Mouse (Mus musculus) neural tube, embryonic 12.5 days (tissue): ENCODE results near the gene Samt2. TPM values are rescaled to one million over a fixed set of nuclear protein-coding genes. Genes with fewer than 3 reads are reported as not detected.
"Not testable (repeated sequence)": the region's sequence is repeated elsewhere in the genome, so short reads cannot be mapped to it uniquely, and the experiment has no call there.

Source experiments
- ATAC-seq: fragments of 200-750 bp; cut with Nextera tagmentation; 2 replicates; pipeline ENCODE4 v1.8.0; 2017; ENCODE audit warnings: low read depth, mild to moderate bottlenecking, moderate TSS enrichment, moderate library complexity; ENCODE audit not compliant: low FRiP score
- H3K27ac ChIP-seq: fragments of 300-500 bp; sonication (generic); 2 replicates; pipeline ENCODE4 v1.5.1; 2016
- H3K27me3 ChIP-seq: fragments of 300-500 bp; sonication (generic); replicated peaks from 2 replicates; pipeline ENCODE4 v1.6.1; 2016; ENCODE audit warnings: mild to moderate bottlenecking
- H3K36me3 ChIP-seq: fragments of 300-500 bp; sonication (generic); 2 replicates; pipeline ENCODE4 v1.6.1; 2016; ENCODE audit warnings: mild to moderate bottlenecking
- H3K4me1 ChIP-seq: fragments of 300-500 bp; sonication (generic); 2 replicates; pipeline ENCODE4 v1.6.1; 2016
- H3K4me2 ChIP-seq: fragments of 300-500 bp; sonication (generic); replicated peaks from 2 replicates; pipeline ENCODE4 v1.6.1; 2016; ENCODE audit warnings: mild to moderate bottlenecking
- H3K4me3 ChIP-seq: fragments of 300-500 bp; sonication (generic); 2 replicates; pipeline ENCODE4 v1.5.1; 2016
- H3K9ac ChIP-seq: fragments of 300-500 bp; sonication (generic); 2 replicates; pipeline ENCODE4 v1.6.1; 2016; ENCODE audit warnings: mild to moderate bottlenecking
- H3K9me3 ChIP-seq: fragments of 300-500 bp; sonication (generic); 2 replicates; pipeline ENCODE4 v1.6.1; 2016; ENCODE audit warnings: mild to moderate bottlenecking
- WGBS: fragments of 180-500 bp; shearing (Covaris S2); methylation state at CpG from one replicate; pipeline ENCODE4 v1.1.7; 2016; 5-methylcytosine and 5-hydroxymethylcytosine counted together
- polyA plus RNA-seq: library from polyadenylated mRNA; unstranded; fragments of >200 nt; fragmentation: Nextera tagmentation; extraction: Ambion mirVana; gene quantifications from 2 replicates; pipeline ENCODE4 v1.2.1, GENCODE M21; 2016

Gene Samt2
- not detected in 2 replicates for polyA plus RNA-seq

- not testable (repeated sequence) for H3K36me3 ChIP-seq, H3K4me1 ChIP-seq, H3K27ac ChIP-seq, H3K9me3 ChIP-seq, H3K27me3 ChIP-seq, H3K9ac ChIP-seq, ATAC-seq, H3K4me2 ChIP-seq, H3K4me3 ChIP-seq
- WGBS: 87% methylated on average over 2 of the region's 2 CpGs
Measured at GRCm38 (mm10) chrX:154579260-154579659, at the start of gene Samt2. TSS of gene Samt2 (minus strand) at chrX:154579360.

Other genes with a start within 250 kb of the Samt2 start
- gene 4930524N10Rik, start 236.0 kb downstream of the Samt2 start, polyA plus RNA-seq: not detected in 2 replicates
- not detected in 2 replicates for gene Samt4, start 97.4 kb downstream of the Samt2 start, polyA plus RNA-seq